Comparison of ENCODE assay signal across 9 mouse cellular contexts in the genomic region with DNA sequence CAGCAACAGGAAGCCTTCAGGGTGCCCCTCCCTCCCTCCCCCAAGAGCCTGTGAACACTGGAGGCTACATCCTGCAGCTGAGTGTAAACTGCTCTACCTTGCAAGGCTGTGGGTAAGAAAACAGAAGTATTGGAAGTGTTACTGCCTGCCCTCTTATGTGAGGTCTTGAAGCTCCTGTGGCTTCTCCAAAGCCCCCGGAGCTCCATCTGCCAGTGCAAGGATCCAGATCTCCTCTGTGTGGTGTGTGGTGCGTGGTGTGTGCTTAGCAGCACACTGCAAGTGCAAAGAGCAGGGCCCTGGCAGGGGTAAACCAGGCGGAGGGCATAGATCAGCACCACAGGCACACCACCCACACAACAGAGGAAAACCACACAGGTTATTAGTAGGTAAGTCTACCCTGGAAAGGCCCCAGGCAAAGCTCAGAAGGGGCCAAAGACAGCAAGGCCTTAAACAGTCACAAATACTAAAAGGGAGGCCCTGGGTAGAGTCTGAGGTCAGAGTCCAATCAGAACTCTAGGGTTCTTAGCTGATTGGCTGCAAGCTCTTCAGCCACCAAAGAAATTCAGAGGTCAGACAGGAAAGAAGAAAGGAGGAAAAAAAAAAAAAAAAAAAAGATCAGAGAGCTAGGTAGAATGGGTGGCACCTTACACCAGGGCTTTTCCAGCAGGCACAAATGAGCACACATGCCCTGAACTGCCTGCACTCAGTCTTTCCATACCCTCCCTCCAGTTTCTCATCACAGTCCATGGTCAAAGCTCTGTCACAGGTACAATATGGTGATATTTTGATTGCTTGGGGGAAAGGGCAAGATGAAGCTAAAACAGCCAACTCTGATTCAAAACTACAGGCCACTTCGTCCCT. TPM values are rescaled to one million over a fixed set of nuclear protein-coding genes. Genes with fewer than 3 reads are reported as not detected.
DNase-seq lines count a peak whose midpoint lies in the region; ATAC-seq and TF ChIP-seq lines count a peak whose summit lies in the region.
"Had no signal": no experiment of that assay in that cellular context is flagged by ENCODE, and none has a peak within 500 bp of the region (broad histone marks: within the 10 kb centered on the region; RNA-seq: fewer than 3 reads in every experiment).

No protein-coding gene starts in this region.

- intact Hi-C loops in left cerebral cortex, postnatal 14 days (cut with DNase I), result loop anchor here (2.0 kb wide), 1 partner anchor 17 kb away; the partner anchor contains the start of gene Gm9821

- no peak for TF ChIP-seq CTCF in lung, adult 2 months (IDR thresholded peaks at IDR 0.05; ENCODE audit: insufficient read depth, low read length)

- no peak for TF ChIP-seq POLR2A in lung, adult 2 months (IDR thresholded peaks at IDR 0.05; ENCODE audit: borderline replicate concordance, extremely low read depth, low read depth, low read length)

- peak overlapping the region; percentile 80 for H3K4me3 ChIP-seq in lung, adult 2 months (replicated peaks; ENCODE audit: extremely low read depth, low read depth, low read length)
- peak overlapping the region; percentile 89 for H3K4me3 ChIP-seq in embryonic facial prominence, embryonic 14.5 days (ENCODE audit: low read depth, low read length)
- H3K4me3 ChIP-seq in midbrain, embryonic 16.5 days (ENCODE audit: low read depth, low read length), result peak overlapping the region; percentile 77

- H3K27ac ChIP-seq in embryonic facial prominence, embryonic 14.5 days (replicated peaks; ENCODE audit: low read depth, low read length), result no peak overlapping the region
- no peak overlapping the region for H3K27ac ChIP-seq in midbrain, embryonic 16.5 days (ENCODE audit: low read length)

- H3K4me2 ChIP-seq in embryonic facial prominence, embryonic 14.5 days (ENCODE audit: low read depth, low read length), result peak overlapping the region; percentile 91
- H3K4me2 ChIP-seq in midbrain, embryonic 16.5 days (ENCODE audit: low read length), result peak overlapping the region; percentile 82

- H3K36me3 ChIP-seq in embryonic facial prominence, embryonic 14.5 days (ENCODE audit: control insufficient read depth, insufficient read depth, low read length), result no peaks in the 10 kb centered on the region
- no peaks in the 10 kb centered on the region for H3K36me3 ChIP-seq in midbrain, embryonic 16.5 days (ENCODE audit: control insufficient read depth, insufficient read depth, low read length)

- 23% methylated on average over 4 of the region's 4 CpGs for WGBS in lung, adult 2 months
- WGBS in embryonic facial prominence, embryonic 14.5 days, result 56% methylated on average over 4 of the region's 4 CpGs
- WGBS in midbrain, embryonic 16.5 days, result 63% methylated on average over 4 of the region's 4 CpGs

- H3K27me3 ChIP-seq in embryonic facial prominence, embryonic 14.5 days (replicated peaks; ENCODE audit: control insufficient read depth, insufficient read depth, low read length), result no peaks in the 10 kb centered on the region
- peaks cover 10% of the 10 kb centered on the region; the same call in 1 of the 2 replicates for H3K27me3 ChIP-seq in midbrain, embryonic 16.5 days (ENCODE audit: control insufficient read depth, insufficient read depth, low read depth, low read length)

- H3K9me3 ChIP-seq in embryonic facial prominence, embryonic 14.5 days (ENCODE audit: control insufficient read depth, low read length), result no peaks in the 10 kb centered on the region
- H3K9me3 ChIP-seq in midbrain, embryonic 16.5 days (replicated peaks; ENCODE audit: control insufficient read depth, low read length, poor library complexity, severe bottlenecking), result no peaks in the 10 kb centered on the region

- peaks cover 24% of the 10 kb centered on the region for H3K4me1 ChIP-seq in lung, adult 2 months (ENCODE audit: control insufficient read depth, insufficient read depth, low read length)
- peaks cover 23% of the 10 kb centered on the region for H3K4me1 ChIP-seq in embryonic facial prominence, embryonic 14.5 days (ENCODE audit: control insufficient read depth, insufficient read depth, low read length)
- peaks cover 14% of the 10 kb centered on the region for H3K4me1 ChIP-seq in midbrain, embryonic 16.5 days (ENCODE audit: control insufficient read depth, insufficient read depth, low read length)

- H3K9ac ChIP-seq in embryonic facial prominence, embryonic 14.5 days (ENCODE audit: low read depth, low read length), result peak overlapping the region; percentile 89
- H3K9ac ChIP-seq in midbrain, embryonic 16.5 days (ENCODE audit: low read depth, low read length), result peak overlapping the region; percentile 87

- no peak for DNase-seq in lung, adult 2 months
- no peak for DNase-seq in lung, postnatal 10 days
- DNase-seq in embryonic facial prominence, embryonic 14.5 days (ENCODE audit: low spot score), result no peak
- peak; percentile 57 to 76 for DNase-seq in kidney, adult 8-10 months
- no peak for DNase-seq in frontal cortex, postnatal 14 days (ENCODE audit: low spot score in 2 of 2)
- DNase-seq in left cerebral cortex, postnatal 14 days (ENCODE audit: low spot score in 2 of 2), result no peak

- ATAC-seq in embryonic facial prominence, embryonic 14.5 days (ENCODE audit: low read depth), result no peak
- ATAC-seq in midbrain, embryonic 16.5 days, result no peak
- no peak for ATAC-seq in erythroid progenitor cell, adult 5-6 weeks (replicated peaks; ENCODE audit: low FRiP score, poor library complexity, severe bottlenecking)

RNA-seq across cellular contexts. Expression of gene Dgkz, which starts 13.5 kb away (rescaled TPM):
- 252 and 308 TPM in 2 replicates for polyA plus RNA-seq in lung, adult 2 months (2012; rRNA removed)
- 44.9 and 47.4 TPM in 2 replicates for polyA plus RNA-seq in embryonic facial prominence, embryonic 14.5 days (2014; fragmentation: Nextera tagmentation; extraction: Ambion mirVana)
- 28.3 and 33.3 TPM in 2 replicates for polyA plus RNA-seq in midbrain, embryonic 16.5 days (2015; fragmentation: Nextera tagmentation; extraction: Ambion mirVana)
- 25.6 and 54.1 TPM in 2 replicates for total RNA-seq in erythroid progenitor cell, adult 5-6 weeks (2015; ENCODE audit: low replicate concordance)
- total RNA-seq in erythroid progenitor cell, adult 5-6 weeks (2017; ENCODE audit: low replicate concordance), result 8.7 and 11.9 TPM in 2 replicates
- 100 to 1,000 TPM; 342 to 377 TPM for total RNA-seq in left cerebral cortex, postnatal 14 days (2021)

RNA-seq across cellular contexts. Expression of gene Gm9821, which starts 16.6 kb away (rescaled TPM):
- not detected in 2 replicates for polyA plus RNA-seq in lung, adult 2 months (2012; rRNA removed)
- polyA plus RNA-seq in embryonic facial prominence, embryonic 14.5 days (2014; fragmentation: Nextera tagmentation; extraction: Ambion mirVana), result 0.70 and 0.76 TPM in 2 replicates
- 0.11 TPM in 1 of 2 replicates, not detected in the other for polyA plus RNA-seq in midbrain, embryonic 16.5 days (2015; fragmentation: Nextera tagmentation; extraction: Ambion mirVana)
- not detected in 2 replicates for total RNA-seq in erythroid progenitor cell, adult 5-6 weeks (2015; ENCODE audit: low replicate concordance)
- 0.13 TPM in 1 of 2 replicates, not detected in the other for total RNA-seq in erythroid progenitor cell, adult 5-6 weeks (2017; ENCODE audit: low replicate concordance)
- not detected for total RNA-seq in left cerebral cortex, postnatal 14 days (2021)
- polyA plus RNA-seq: testis, adult 2 months had no signal

RNA-seq across cellular contexts. Expression of gene Mdk, which starts 30.0 kb away (rescaled TPM):
- 10.0 and 10.1 TPM in 2 replicates for polyA plus RNA-seq in lung, adult 2 months (2012; rRNA removed)
- polyA plus RNA-seq in embryonic facial prominence, embryonic 14.5 days (2014; fragmentation: Nextera tagmentation; extraction: Ambion mirVana), result 700 and 828 TPM in 2 replicates
- polyA plus RNA-seq in midbrain, embryonic 16.5 days (2015; fragmentation: Nextera tagmentation; extraction: Ambion mirVana), result 98.8 and 113 TPM in 2 replicates
- total RNA-seq in erythroid progenitor cell, adult 5-6 weeks (2015; ENCODE audit: low replicate concordance), result not detected in 2 replicates
- not detected in 2 replicates for total RNA-seq in erythroid progenitor cell, adult 5-6 weeks (2017; ENCODE audit: low replicate concordance)
- total RNA-seq in left cerebral cortex, postnatal 14 days (2021), result 10 to 100 TPM; 24.9 to 26.3 TPM

RNA-seq across cellular contexts. Expression of gene Chrm4, which starts 35.1 kb away (rescaled TPM):
- 0.10 and 0.13 TPM in 2 replicates for polyA plus RNA-seq in lung, adult 2 months (2012; rRNA removed)
- polyA plus RNA-seq in embryonic facial prominence, embryonic 14.5 days (2014; fragmentation: Nextera tagmentation; extraction: Ambion mirVana), result 0.31 and 0.47 TPM in 2 replicates
- polyA plus RNA-seq in midbrain, embryonic 16.5 days (2015; fragmentation: Nextera tagmentation; extraction: Ambion mirVana), result 0.33 and 0.34 TPM in 2 replicates
- total RNA-seq in erythroid progenitor cell, adult 5-6 weeks (2015; ENCODE audit: low replicate concordance), result 1.3 TPM in 1 of 2 replicates, not detected in the other
- total RNA-seq in erythroid progenitor cell, adult 5-6 weeks (2017; ENCODE audit: low replicate concordance), result not detected in 2 replicates
- total RNA-seq in left cerebral cortex, postnatal 14 days (2021), result 10 to 100 TPM; 37.3 to 42.0 TPM

Comparison
In these comparisons a context has a peak if more than half of its experiments do, and no peak if none do; other contexts are left out.
1. DNase-seq: peak in kidney, adult 8-10 months (2 of 2); none in lung, adult 2 months (single experiment), lung, postnatal 10 days (single experiment), embryonic facial prominence, embryonic 14.5 days (single experiment), frontal cortex, postnatal 14 days (0 of 2) and left cerebral cortex, postnatal 14 days (0 of 2).
2. Peak in every context shown above with its lines, with median percentiles within 50 percentile points of each other: H3K4me3 ChIP-seq.